Mouse (Mus musculus): ENCODE measurements around the gene Ppp2r3a.

- TF ChIP-seq CTCF (IDR thresholded peaks at IDR 0.05; ENCODE audit: borderline replicate concordance, extremely low read depth, insufficient read depth, insufficient read length) (no peak), POLR2A (IDR thresholded peaks at IDR 0.05; ENCODE audit: borderline replicate concordance, extremely low read depth, insufficient read depth, insufficient read length, poor library complexity, severe bottlenecking) (no peak)
Measured at GRCm38 (mm10) chr9:101270020-101270419, 18.4 kb upstream of the Ppp2r3a start.

All from brain, embryonic 14.5 days (tissue).